Mouse (Mus musculus) forebrain, postnatal 0 days (tissue): ENCODE data around the gene Foxo1. TPM values are rescaled to one million over a fixed set of nuclear protein-coding genes. Genes with fewer than 3 reads are reported as not detected.

Experiments used
- ATAC-seq: fragments of 200-750 bp; cut with Nextera tagmentation; 2 replicates; pipeline ENCODE4 v1.8.0; 2017; ENCODE audit warnings: mild to moderate bottlenecking, moderate library complexity
- DNase-seq: peaks from one replicate; pipeline ENCODE4 v3.0.0-alpha.2; 2015
- H3K27ac ChIP-seq: fragments of 300-500 bp; sonication (generic); 2 replicates; pipeline ENCODE4 v1.5.1; 2014; ENCODE audit warnings: low read depth, mild to moderate bottlenecking, antibody characterized with exemption, low read length, moderate library complexity, mixed read lengths
- H3K27me3 ChIP-seq: fragments of 300-500 bp; sonication (generic); 2 replicates; pipeline ENCODE4 v1.6.1; 2014; ENCODE audit warnings: mild to moderate bottlenecking, low read length, mixed read lengths; ENCODE audit not compliant: insufficient read depth
- H3K36me3 ChIP-seq: fragments of 300-500 bp; sonication (generic); 2 replicates; pipeline ENCODE4 v1.6.1; 2014; ENCODE audit warnings: mild to moderate bottlenecking, moderate library complexity; ENCODE audit not compliant: insufficient read depth
- H3K4me1 ChIP-seq: fragments of 300-500 bp; sonication (generic); 2 replicates; pipeline ENCODE4 v1.6.1; 2014; ENCODE audit warnings: antibody characterized with exemption; ENCODE audit not compliant: insufficient read depth
- H3K4me2 ChIP-seq: fragments of 300-500 bp; sonication (generic); 2 replicates; pipeline ENCODE4 v1.6.1; 2014; ENCODE audit warnings: low read depth, mild to moderate bottlenecking, moderate library complexity
- H3K4me3 ChIP-seq: fragments of 300-500 bp; sonication (generic); 2 replicates; pipeline ENCODE4 v1.5.1; 2014; ENCODE audit warnings: low read depth, low read length, mixed read lengths
- H3K9ac ChIP-seq: fragments of 300-500 bp; sonication (generic); 2 replicates; pipeline ENCODE4 v1.6.1; 2014; ENCODE audit warnings: mild to moderate bottlenecking
- H3K9me3 ChIP-seq: fragments of 300-500 bp; sonication (generic); 2 replicates; pipeline ENCODE4 v1.6.1; 2016; ENCODE audit warnings: low read length
- CTCF ChIP-seq: sonication (generic); IDR thresholded peaks from 2 replicates; pipeline ENCODE4 v1.5.1; 2016; ENCODE audit warnings: antibody characterized with exemption, control low read depth, low read depth
- WGBS: fragments of 180-500 bp; shearing (Covaris S2); extraction: QIAGEN DNeasy Blood & Tissue Kit; methylation state at CpG from one replicate; pipeline ENCODE4 v1.1.7; 2014; 5-methylcytosine and 5-hydroxymethylcytosine counted together
- polyA plus RNA-seq: library from polyadenylated mRNA; unstranded; fragments of >200 nt; fragmentation: Nextera tagmentation; extraction: Ambion mirVana; gene quantifications from 2 replicates; pipeline ENCODE4 v1.2.1, GENCODE M21; 2015
- total RNA-seq: library from RNA; depleted of rRNA; stranded (reverse); fragments of >200 nt; gene quantifications from 2 replicates; pipeline ENCODE4 v1.2.3, GENCODE M21; 2014

Foxo1 gene
- total and polyA plus RNA-seq, 2 experiments from 2014 or later, result 6.3 to 8.1 TPM

GRCm38 (mm10) chr3:52369204-52369603, 101.1 kb downstream of the Foxo1 start:
- Histone ChIP-seq H3K36me3 (no peaks in the 10 kb centered on the region), H3K4me1 (no peaks in the 10 kb centered on the region), H3K27me3 (no peaks in the 10 kb centered on the region), H3K27ac (no peak overlapping the region), H3K4me2 (no peak overlapping the region), H3K4me3 (no peak overlapping the region), H3K9me3 (no peaks in the 10 kb centered on the region), H3K9ac (no peak overlapping the region)
- no peak for ATAC-seq
- 83% methylated on average over 9 of the region's 9 CpGs for WGBS
- TF ChIP-seq CTCF, result no peak
- no peak for DNase-seq

GRCm38 (mm10) chr3:52369881-52370428, 101.8 kb downstream of the Foxo1 start:
- Histone ChIP-seq H3K9ac (no peak overlapping the region), H3K4me2 (no peak overlapping the region), H3K4me1 (no peaks in the 10 kb centered on the region), H3K36me3 (no peaks in the 10 kb centered on the region), H3K27ac (no peak overlapping the region), H3K4me3 (no peak overlapping the region), H3K9me3 (no peaks in the 10 kb centered on the region), H3K27me3 (no peaks in the 10 kb centered on the region)
- TF ChIP-seq CTCF, result no peak
- DNase-seq (no peak), ATAC-seq (no peak)
- 85% methylated on average over 7 of the region's 7 CpGs for WGBS

GRCm38 (mm10) chr3:52376974-52377373, 108.8 kb downstream of the Foxo1 start:
- no peak overlapping the region for H3K9ac ChIP-seq
- no peak overlapping the region for H3K27ac ChIP-seq
- no peaks in the 10 kb centered on the region for H3K27me3 ChIP-seq
- H3K4me1 ChIP-seq, result no peaks in the 10 kb centered on the region
- no peaks in the 10 kb centered on the region for H3K36me3 ChIP-seq
- no peak overlapping the region for H3K4me2 ChIP-seq
- WGBS, result 60% methylated on average over 5 of the region's 5 CpGs
- no peak for TF ChIP-seq CTCF
- DNase-seq (no peak), ATAC-seq (no peak)
- H3K9me3 ChIP-seq, result no peaks in the 10 kb centered on the region
- no peak overlapping the region for H3K4me3 ChIP-seq

GRCm38 (mm10) chr3:52383351-52383750, 115.2 kb downstream of the Foxo1 start:
- no peak for TF ChIP-seq CTCF
- Histone ChIP-seq H3K36me3 (no peaks in the 10 kb centered on the region), H3K9me3 (no peaks in the 10 kb centered on the region), H3K9ac (no peak overlapping the region), H3K4me3 (no peak overlapping the region), H3K27me3 (no peaks in the 10 kb centered on the region), H3K4me2 (no peak overlapping the region), H3K27ac (no peak overlapping the region), H3K4me1 (no peaks in the 10 kb centered on the region)
- 84% methylated on average over 7 of the region's 7 CpGs for WGBS
- ATAC-seq (no peak), DNase-seq (no peak)

- Histone ChIP-seq H3K4me2 (no peak overlapping the region), H3K9ac (no peak overlapping the region), H3K27ac (no peak overlapping the region), H3K27me3 (no peaks in the 10 kb centered on the region), H3K36me3 (no peaks in the 10 kb centered on the region), H3K4me3 (no peak overlapping the region), H3K9me3 (no peaks in the 10 kb centered on the region), H3K4me1 (no peaks in the 10 kb centered on the region)
- ATAC-seq (no peak), DNase-seq (no peak)
- WGBS, result 48% methylated on average over 8 of the region's 8 CpGs
- no peak for TF ChIP-seq CTCF
These were observed 118.2 kb downstream of the Foxo1 start for GRCm38 (mm10) chr3:52386343-52386742.

DNA sequence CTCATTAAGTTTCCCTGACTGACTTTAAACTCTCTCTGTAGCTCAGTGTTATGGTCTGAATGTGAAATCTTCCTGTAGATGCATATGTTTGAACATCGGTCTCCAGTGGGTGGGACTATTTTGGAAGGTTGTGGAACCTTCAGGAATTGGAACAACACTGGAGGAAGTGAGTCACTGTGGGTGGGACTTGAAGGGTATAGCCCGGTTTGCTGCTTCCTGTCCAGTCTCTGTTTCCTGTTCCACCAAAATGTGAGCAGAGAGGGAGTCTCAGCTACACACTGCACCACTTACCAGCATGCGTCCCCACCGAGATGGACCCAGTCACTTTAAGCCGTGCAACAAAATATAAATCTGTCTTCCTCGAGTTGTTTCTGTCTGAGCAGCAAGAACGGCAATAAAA, 122.2 kb downstream of the Foxo1 start:
- no peaks in the 10 kb centered on the region for H3K27me3 ChIP-seq
- 92% methylated on average over 7 of the region's 7 CpGs for WGBS
- no peaks in the 10 kb centered on the region for H3K36me3 ChIP-seq
- DNase-seq (no peak), ATAC-seq (no peak)
- no peaks in the 10 kb centered on the region for H3K9me3 ChIP-seq
- no peak overlapping the region for H3K4me3 ChIP-seq
- no peak overlapping the region for H3K4me2 ChIP-seq
- no peak overlapping the region for H3K27ac ChIP-seq
- no peak for TF ChIP-seq CTCF
- no peaks in the 10 kb centered on the region for H3K4me1 ChIP-seq
- no peak overlapping the region for H3K9ac ChIP-seq

DNA sequence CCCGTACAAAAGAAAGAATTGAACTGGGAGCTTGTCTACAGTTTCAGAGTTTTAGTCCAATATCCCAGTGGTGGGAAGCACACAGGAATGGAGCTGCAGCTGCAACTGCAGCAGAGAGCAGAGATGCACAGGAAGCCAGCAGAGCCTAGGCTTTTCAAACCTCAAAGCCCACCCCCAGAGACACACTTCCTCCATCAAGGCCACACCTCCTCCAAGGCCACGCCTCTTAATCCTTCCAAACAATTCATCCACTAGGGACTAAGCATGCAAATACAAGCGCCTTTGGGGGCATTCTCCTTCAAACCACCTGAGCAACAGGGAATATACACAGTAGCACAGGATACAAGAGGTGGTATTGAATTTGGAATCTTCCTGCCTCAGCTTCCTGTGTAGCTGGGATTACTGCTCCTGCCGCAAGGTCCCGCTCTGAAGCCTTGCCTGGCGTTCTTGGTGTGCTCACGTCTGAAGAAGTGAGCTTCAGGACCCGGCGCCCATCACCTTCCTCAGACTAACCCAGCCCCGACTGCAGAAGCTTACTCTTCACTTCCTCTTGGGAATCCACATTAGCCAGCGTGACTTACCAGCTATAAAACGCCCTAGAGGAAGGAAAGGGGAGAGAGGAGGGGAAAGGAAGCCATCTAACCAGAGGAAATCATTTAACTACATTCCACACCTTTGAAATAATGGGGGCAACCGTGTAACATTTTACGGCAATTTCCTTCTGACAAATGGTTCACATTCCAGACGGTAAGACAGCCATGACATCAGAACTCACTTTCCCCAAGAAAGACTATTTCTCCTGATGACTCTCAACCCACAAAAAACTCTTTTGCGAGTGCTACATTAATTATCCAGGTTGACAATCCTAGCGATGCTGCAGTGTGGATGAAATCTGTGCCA, 122.9 kb downstream of the Foxo1 start:
- no peaks in the 10 kb centered on the region for H3K36me3 ChIP-seq
- 83% methylated on average over 17 of the region's 17 CpGs for WGBS
- H3K27me3 ChIP-seq, result no peaks in the 10 kb centered on the region
- no peak for TF ChIP-seq CTCF
- no peak overlapping the region for H3K9ac ChIP-seq
- no peaks in the 10 kb centered on the region for H3K4me1 ChIP-seq
- H3K4me3 ChIP-seq, result no peak overlapping the region
- no peaks in the 10 kb centered on the region for H3K9me3 ChIP-seq
- H3K27ac ChIP-seq, result no peak overlapping the region
- no peak overlapping the region for H3K4me2 ChIP-seq
- ATAC-seq (no peak), DNase-seq (no peak)
